Mouse (Mus musculus) heart, embryonic 13.5 days (tissue): Measurements from ENCODE around the gene Jag2. TPM values are rescaled to one million over a fixed set of nuclear protein-coding genes. Genes with fewer than 3 reads are reported as not detected.

Experiments
- ATAC-seq: fragments of 200-750 bp; cut with Nextera tagmentation; 2 replicates; pipeline ENCODE4 v1.8.0; 2017; ENCODE audit warnings: moderate TSS enrichment; ENCODE audit not compliant: insufficient number of reproducible peaks, low FRiP score, low TSS enrichment; ENCODE audit errors: extremely low read depth
- H3K27ac ChIP-seq: fragments of 300-500 bp; sonication (generic); replicated peaks from 2 replicates; pipeline ENCODE4 v1.5.1; 2015; ENCODE audit warnings: moderate library complexity, mild to moderate bottlenecking, inconsistent platforms
- H3K27me3 ChIP-seq: fragments of 300-500 bp; sonication (generic); replicated peaks from 2 replicates; pipeline ENCODE4 v1.6.1; 2015; ENCODE audit warnings: mild to moderate bottlenecking, inconsistent platforms
- H3K36me3 ChIP-seq: fragments of 300-500 bp; sonication (generic); 2 replicates; pipeline ENCODE4 v1.6.1; 2015; ENCODE audit warnings: mild to moderate bottlenecking, inconsistent platforms
- H3K4me1 ChIP-seq: fragments of 300-500 bp; sonication (generic); 2 replicates; pipeline ENCODE4 v1.6.1; 2015; ENCODE audit warnings: inconsistent platforms
- H3K4me2 ChIP-seq: fragments of 300-500 bp; sonication (generic); 2 replicates; pipeline ENCODE4 v1.6.1; 2015; ENCODE audit warnings: inconsistent platforms, mild to moderate bottlenecking, moderate library complexity
- H3K4me3 ChIP-seq: fragments of 300-500 bp; sonication (generic); 2 replicates; pipeline ENCODE4 v1.5.1; 2015; ENCODE audit warnings: moderate library complexity, mild to moderate bottlenecking, inconsistent platforms
- H3K9ac ChIP-seq: fragments of 300-500 bp; sonication (generic); 2 replicates; pipeline ENCODE4 v1.6.1; 2015; ENCODE audit warnings: inconsistent platforms, mild to moderate bottlenecking, moderate library complexity
- H3K9me3 ChIP-seq: fragments of 300-500 bp; sonication (generic); 2 replicates; pipeline ENCODE4 v1.6.1; 2016; ENCODE audit warnings: inconsistent platforms
- WGBS: fragments of 180-500 bp; shearing (Covaris S2); methylation state at CpG from one replicate; pipeline ENCODE4 v1.1.7; 2015; ENCODE audit warnings: mixed read lengths; 5-methylcytosine and 5-hydroxymethylcytosine counted together
- polyA plus RNA-seq: library from polyadenylated mRNA; unstranded; fragments of >200 nt; fragmentation: Nextera tagmentation; extraction: Ambion mirVana; gene quantifications from 2 replicates; pipeline ENCODE4 v1.2.1, GENCODE M21; 2015

Gene Jag2
- polyA plus RNA-seq, 1 experiment from 2014 or later, result 2.5 TPM

GRCm38 (mm10) chr12:112917906-112918305 is 11.7 kb downstream of the Jag2 start:
- Histone ChIP-seq H3K4me2 (no peak overlapping the region), H3K4me3 (no peak overlapping the region), H3K36me3 (peaks cover 8% of the 10 kb centered on the region), H3K27me3 (peaks cover 83% of the 10 kb centered on the region), H3K9ac (no peak overlapping the region; the same call in 1 of the 2 replicates), H3K9me3 (no peaks in the 10 kb centered on the region), H3K4me1 (peaks cover 41% of the 10 kb centered on the region), H3K27ac (no peak overlapping the region)
- ATAC-seq, result no peak
- 56% methylated on average over 8 of the region's 8 CpGs for WGBS

DNA sequence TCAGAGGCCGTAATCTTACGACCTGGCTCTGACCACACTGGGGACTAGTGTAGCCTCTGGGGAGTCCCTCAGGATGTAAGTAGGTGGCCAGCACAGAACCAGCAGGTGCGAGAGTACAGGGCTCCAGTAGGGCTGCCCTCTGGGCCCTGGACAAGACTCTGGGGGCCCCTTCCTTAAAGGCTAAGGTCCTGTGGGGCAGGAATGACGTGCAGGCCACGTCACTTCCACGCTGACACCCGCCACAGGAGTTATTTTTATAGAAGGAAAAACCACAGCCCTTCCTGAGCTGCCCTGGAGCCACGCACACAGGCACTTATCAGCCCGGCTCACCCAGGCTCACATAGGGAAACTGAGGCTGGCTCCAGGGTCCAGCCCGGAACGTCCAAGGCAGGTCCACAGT is 12.1 kb downstream of the Jag2 start:
- H3K27ac ChIP-seq, result no peak overlapping the region
- no peak overlapping the region for H3K4me3 ChIP-seq
- H3K9me3 ChIP-seq, result no peaks in the 10 kb centered on the region
- H3K4me2 ChIP-seq, result no peak overlapping the region
- WGBS, result 61% methylated on average over 11 of the region's 11 CpGs
- peak overlapping the region; percentile 14; the same call in 1 of the 2 replicates for H3K9ac ChIP-seq
- no peak for ATAC-seq
- peaks cover 83% of the 10 kb centered on the region for H3K27me3 ChIP-seq
- H3K4me1 ChIP-seq, result peaks cover 36% of the 10 kb centered on the region
- H3K36me3 ChIP-seq, result peaks cover 8% of the 10 kb centered on the region

DNA sequence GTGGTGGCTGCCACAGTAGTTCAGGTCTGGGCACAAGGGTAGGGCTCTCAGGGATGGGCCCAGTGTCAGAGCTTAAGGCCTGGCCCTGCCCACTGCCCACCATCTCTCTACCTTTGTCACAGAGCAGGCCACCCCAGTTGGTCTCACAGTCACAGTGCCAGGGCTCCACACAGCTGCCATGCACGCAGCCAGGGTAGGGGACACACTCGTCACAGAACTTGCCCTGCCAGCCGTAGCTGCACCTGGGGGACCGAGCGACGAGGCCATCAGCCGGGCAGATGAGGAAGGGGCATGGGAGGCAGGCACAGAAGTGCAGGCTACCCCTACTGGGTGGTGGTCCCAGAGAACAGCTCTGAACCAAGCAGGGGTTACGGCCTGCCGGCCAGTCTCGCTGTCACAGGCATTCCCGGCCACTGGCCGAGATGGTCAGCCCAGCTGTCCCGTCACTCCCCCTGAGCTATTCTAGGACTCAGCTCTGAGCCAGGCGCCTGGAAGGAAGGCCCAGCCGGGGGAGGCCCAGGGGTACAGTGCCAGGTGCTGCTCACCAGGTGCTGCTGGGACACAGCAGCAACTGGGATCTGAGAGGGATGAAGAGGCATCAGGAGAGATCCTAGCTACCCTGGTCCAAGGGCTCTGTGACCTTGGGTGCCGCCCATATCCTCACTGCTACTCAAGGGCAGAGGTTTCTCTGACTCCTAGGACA is 12.7 kb downstream of the Jag2 start:
- Histone ChIP-seq H3K36me3 (peaks cover 11% of the 10 kb centered on the region), H3K4me3 (no peak overlapping the region), H3K4me2 (no peak overlapping the region), H3K9ac (peak overlapping the region; percentile 14; the same call in 1 of the 2 replicates), H3K27me3 (peaks cover 87% of the 10 kb centered on the region), H3K4me1 (peaks cover 30% of the 10 kb centered on the region), H3K9me3 (no peaks in the 10 kb centered on the region), H3K27ac (no peak overlapping the region)
- no peak; the same call in 1 of the 2 replicates for ATAC-seq
- WGBS, result 61% methylated on average over 16 of the region's 16 CpGs

DNA sequence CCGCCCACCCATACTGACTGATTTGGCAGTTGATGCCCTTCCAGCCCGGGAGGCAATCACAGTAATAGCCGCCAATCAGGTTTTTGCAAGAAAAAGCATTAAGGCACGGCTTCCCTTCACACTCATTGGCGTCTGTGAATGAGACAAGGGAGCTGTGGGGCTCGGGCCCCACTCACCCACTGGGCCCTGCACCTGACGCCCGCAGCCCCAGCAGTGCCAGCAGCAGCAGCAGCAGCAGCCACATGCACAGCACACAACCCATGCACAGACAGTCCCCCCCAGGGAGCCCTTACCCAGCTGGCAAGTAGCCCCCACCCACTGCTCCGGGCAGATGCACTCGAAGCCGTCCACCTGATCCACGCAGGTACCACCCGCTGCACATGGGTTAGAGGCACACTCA is 14.0 kb downstream of the Jag2 start:
- Histone ChIP-seq H3K27me3 (peaks cover 84% of the 10 kb centered on the region), H3K9ac (no peak overlapping the region), H3K4me1 (peaks cover 17% of the 10 kb centered on the region), H3K9me3 (no peaks in the 10 kb centered on the region), H3K4me3 (no peak overlapping the region), H3K36me3 (peaks cover 24% of the 10 kb centered on the region), H3K27ac (no peak overlapping the region), H3K4me2 (no peak overlapping the region)
- ATAC-seq, result no peak
- 83% methylated on average over 13 of the region's 13 CpGs for WGBS

DNA sequence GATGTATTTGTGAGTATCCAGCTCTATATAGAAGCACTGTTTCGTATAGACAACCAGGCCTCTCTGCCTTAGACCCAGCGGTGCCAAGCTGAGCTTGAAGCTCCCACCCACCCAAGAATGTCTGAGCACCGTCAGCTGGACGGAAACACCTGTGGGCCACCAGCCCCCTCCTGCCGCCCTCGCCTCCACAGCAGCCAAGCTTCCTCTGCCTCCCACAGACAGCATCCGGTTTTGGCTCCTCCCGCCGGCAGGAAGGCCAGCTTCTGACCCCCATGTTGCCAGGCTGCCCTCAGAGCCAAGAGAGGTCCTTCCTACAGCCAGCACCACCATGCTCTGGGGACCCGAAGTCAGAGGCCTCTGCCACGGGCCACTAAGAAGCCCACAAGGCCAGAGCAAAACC is 15.0 kb downstream of the Jag2 start:
- ATAC-seq, result no peak
- Histone ChIP-seq H3K27me3 (peaks cover 74% of the 10 kb centered on the region), H3K36me3 (peaks cover 29% of the 10 kb centered on the region)

DNA sequence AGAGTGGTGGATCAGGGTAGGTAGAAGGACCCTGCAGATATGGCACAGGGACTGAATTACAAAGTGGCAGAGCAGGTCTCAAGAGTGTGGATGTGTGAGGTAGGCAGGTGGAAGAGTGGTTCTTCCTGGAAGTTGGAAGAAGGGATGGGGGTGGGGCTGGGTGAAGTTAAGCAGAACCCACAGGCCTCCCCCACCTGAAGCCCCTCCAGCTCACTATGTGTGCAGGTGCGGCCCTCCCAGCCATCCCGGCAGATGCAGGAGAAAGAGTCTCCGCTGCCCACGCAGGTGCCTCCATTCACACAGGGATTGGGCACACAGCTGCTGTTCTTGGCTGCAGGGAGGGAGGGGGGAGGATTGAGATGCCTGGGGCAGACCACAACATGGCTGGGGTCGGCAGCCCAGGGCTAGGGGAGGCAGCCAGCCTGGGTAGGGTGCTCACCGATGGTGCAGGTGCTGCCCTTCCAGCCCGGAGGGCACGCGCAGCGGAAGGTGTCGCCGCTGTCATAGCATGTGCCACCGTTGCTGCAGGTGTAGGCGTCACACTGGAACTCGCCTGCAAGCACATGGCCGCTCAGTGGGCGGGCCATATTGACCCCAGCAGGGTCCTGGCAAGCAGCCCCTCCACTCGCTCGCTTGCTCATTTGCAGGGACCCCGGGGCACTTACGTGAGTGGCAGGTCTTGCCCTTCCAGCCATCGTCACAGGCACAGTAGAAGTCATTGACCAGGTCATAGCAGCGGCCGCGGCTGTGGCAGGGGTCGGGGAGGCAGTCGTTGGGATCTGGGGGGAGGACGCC is 16.4 kb downstream of the Jag2 start:
- H3K4me2 ChIP-seq, result no peak overlapping the region
- peaks cover 60% of the 10 kb centered on the region for H3K27me3 ChIP-seq
- H3K9ac ChIP-seq, result no peak overlapping the region
- no peak overlapping the region for H3K4me3 ChIP-seq
- ATAC-seq, result no peak
- H3K4me1 ChIP-seq, result peaks cover 15% of the 10 kb centered on the region
- H3K9me3 ChIP-seq, result no peaks in the 10 kb centered on the region
- WGBS, result 88% methylated on average over 28 of the region's 28 CpGs
- peaks cover 39% of the 10 kb centered on the region for H3K36me3 ChIP-seq
- H3K27ac ChIP-seq, result no peak overlapping the region

More for the DNA sequence above, 15.0 kb downstream of the Jag2 start:
- H3K4me3 ChIP-seq, result no peak overlapping the region
- H3K4me2 ChIP-seq, result no peak overlapping the region
- no peak overlapping the region for H3K9ac ChIP-seq
- H3K27ac ChIP-seq, result no peak overlapping the region
- peaks cover 15% of the 10 kb centered on the region for H3K4me1 ChIP-seq
- 79% methylated on average over 11 of the region's 11 CpGs for WGBS
- no peaks in the 10 kb centered on the region for H3K9me3 ChIP-seq

- no peaks in the 10 kb centered on the region for H3K9me3 ChIP-seq
- peaks cover 48% of the 10 kb centered on the region for H3K27me3 ChIP-seq
- WGBS, result 89% methylated on average over 17 of the region's 17 CpGs
- H3K4me2 ChIP-seq, result no peak overlapping the region
- peaks cover 3% of the 10 kb centered on the region for H3K4me1 ChIP-seq
- no peak overlapping the region for H3K4me3 ChIP-seq
- peaks cover 39% of the 10 kb centered on the region for H3K36me3 ChIP-seq
- ATAC-seq, result no peak
- H3K27ac ChIP-seq, result no peak overlapping the region
- no peak overlapping the region for H3K9ac ChIP-seq
Measured at GRCm38 (mm10) chr12:112911701-112912100, 17.9 kb downstream of the Jag2 start.

GRCm38 (mm10) chr12:112908991-112909390 is 20.6 kb downstream of the Jag2 start:
- no peaks in the 10 kb centered on the region for H3K9me3 ChIP-seq
- no peak overlapping the region for H3K9ac ChIP-seq
- H3K4me1 ChIP-seq, result peaks cover 4% of the 10 kb centered on the region; the same call in 1 of the 2 replicates
- no peak for ATAC-seq
- WGBS, result 91% methylated on average over 22 of the region's 22 CpGs
- peaks cover 39% of the 10 kb centered on the region for H3K36me3 ChIP-seq
- peaks cover 35% of the 10 kb centered on the region; the same call in 1 of the 2 replicates for H3K27me3 ChIP-seq
- no peak overlapping the region for H3K27ac ChIP-seq
- no peak overlapping the region for H3K4me2 ChIP-seq
- no peak overlapping the region for H3K4me3 ChIP-seq

DNA sequence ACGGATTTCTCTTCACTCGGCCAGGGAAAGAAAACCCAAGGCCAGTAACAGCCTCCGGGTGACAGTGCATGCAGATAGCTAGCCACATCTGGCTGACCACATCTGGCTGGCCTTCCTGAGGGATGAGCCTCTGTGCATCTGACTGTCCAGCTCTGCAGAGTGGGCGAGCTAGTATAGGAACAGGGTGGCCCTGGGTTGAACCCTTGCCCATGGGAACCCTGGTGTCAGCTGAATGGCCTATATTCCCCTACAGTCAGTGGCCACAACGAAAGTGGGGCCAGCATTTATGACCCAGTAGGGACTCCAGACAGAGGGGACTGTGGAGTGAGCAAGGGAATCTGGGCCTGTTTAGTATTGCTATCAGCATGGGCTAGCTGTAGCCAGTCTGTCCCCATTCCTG is 24.6 kb downstream of the Jag2 start:
- H3K4me3 ChIP-seq, result no peak overlapping the region
- peaks cover 8% of the 10 kb centered on the region; the same call in 1 of the 2 replicates for H3K4me1 ChIP-seq
- 69% methylated on average over 5 of the region's 5 CpGs for WGBS
- H3K4me2 ChIP-seq, result no peak overlapping the region
- H3K27me3 ChIP-seq, result peaks cover 28% of the 10 kb centered on the region; the same call in 1 of the 2 replicates
- no peak overlapping the region for H3K27ac ChIP-seq
- H3K36me3 ChIP-seq, result peaks cover 13% of the 10 kb centered on the region
- H3K9ac ChIP-seq, result no peak overlapping the region
- no peak for ATAC-seq
- no peaks in the 10 kb centered on the region for H3K9me3 ChIP-seq

DNA sequence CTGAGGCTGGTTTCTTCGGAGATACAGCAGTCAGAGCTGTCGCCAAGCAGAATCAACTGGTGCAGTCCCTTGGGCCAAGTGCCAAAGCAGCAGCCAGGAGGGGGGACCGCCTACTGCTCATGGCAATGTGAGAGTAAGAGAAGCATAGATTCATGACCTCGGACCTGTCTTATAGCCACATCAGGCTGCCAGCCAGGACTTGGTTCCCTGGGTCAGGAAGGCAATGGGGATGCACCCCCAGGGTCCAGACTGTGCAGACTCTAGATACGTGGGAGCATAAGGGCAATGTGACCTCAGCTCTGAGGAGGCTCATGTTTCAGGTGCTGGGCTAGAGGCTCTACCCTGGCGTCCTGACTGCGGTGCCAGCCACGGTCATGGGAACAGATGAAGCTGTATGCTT is 25.6 kb downstream of the Jag2 start:
- ATAC-seq, result no peak
- 51% methylated on average over 8 of the region's 8 CpGs for WGBS
- Histone ChIP-seq H3K9ac (no peak overlapping the region), H3K36me3 (peaks cover 4% of the 10 kb centered on the region), H3K4me3 (no peak overlapping the region), H3K27ac (no peak overlapping the region), H3K9me3 (no peaks in the 10 kb centered on the region), H3K27me3 (peaks cover 28% of the 10 kb centered on the region; the same call in 1 of the 2 replicates), H3K4me1 (peaks cover 8% of the 10 kb centered on the region; the same call in 1 of the 2 replicates), H3K4me2 (no peak overlapping the region)

DNA sequence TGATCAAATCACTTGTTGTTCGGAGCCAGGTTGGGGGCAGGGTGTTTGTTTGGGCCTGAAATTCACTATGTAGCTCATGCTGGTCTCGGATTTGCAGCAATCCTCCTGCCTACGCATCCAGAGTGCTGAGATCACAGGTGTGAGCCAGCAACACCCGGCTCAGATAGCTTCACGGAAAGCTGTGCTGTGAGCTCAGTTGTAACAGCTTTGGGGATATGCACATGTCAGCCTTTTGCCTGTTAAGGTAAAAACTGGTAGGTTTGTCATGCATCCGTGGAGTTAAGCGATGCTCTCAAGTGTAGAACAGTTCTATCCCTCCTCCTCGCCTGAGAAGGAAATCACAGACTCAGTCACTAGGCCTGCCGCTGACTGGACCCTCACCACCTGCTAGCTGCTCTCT is 28.9 kb downstream of the Jag2 start:
- ATAC-seq, result no peak
- no peak overlapping the region for H3K4me2 ChIP-seq
- peaks cover 18% of the 10 kb centered on the region for H3K4me1 ChIP-seq
- WGBS, result 77% methylated on average over 9 of the region's 9 CpGs
- H3K9me3 ChIP-seq, result no peaks in the 10 kb centered on the region
- no peaks in the 10 kb centered on the region for H3K36me3 ChIP-seq
- no peak overlapping the region for H3K9ac ChIP-seq
- H3K27ac ChIP-seq, result no peak overlapping the region
- H3K27me3 ChIP-seq, result peaks cover 32% of the 10 kb centered on the region
- H3K4me3 ChIP-seq, result no peak overlapping the region
